Mouse (Mus musculus) liver, postnatal 0 days (tissue): Measurements from ENCODE around the gene Mta1.

Source experiments
- CTCF ChIP-seq: sonication (generic); IDR thresholded peaks from 2 replicates; pipeline ENCODE4 v1.5.1; 2016; ENCODE audit warnings: antibody characterized with exemption, low read depth
- EP300 ChIP-seq: IDR thresholded peaks from 2 replicates; pipeline ENCODE4 v1.6.1; 2016; ENCODE audit warnings: antibody characterized with exemption, low read depth, mild to moderate bottlenecking

DNA sequence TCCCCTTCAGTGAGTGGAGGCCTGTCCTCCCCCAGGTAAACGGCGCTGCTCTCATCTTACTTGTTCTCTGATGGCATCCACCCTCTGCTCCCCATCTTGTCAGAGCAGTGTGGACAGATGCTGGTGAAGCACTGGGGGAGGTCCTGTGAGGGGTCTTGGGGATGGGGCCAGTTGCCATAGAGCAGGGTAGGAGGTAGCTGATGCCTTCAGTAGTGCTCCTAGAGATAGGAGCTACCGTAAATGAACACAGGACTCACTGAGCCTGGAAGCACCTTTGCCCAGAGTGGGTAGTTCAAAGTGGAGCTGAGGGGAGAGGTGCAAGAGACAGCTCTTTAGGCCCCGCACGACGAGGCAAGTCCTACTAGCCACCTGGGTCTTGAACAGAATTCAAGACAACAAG is 28.7 kb upstream of the Mta1 start:
- TF ChIP-seq CTCF (no peak), EP300 (no peak)
